Mouse (Mus musculus) left cerebral cortex, adult 11 months (tissue): ENCODE measurements around the gene Fnbp1.

Experiments used
- DNase-seq: peaks from one replicate; pipeline ENCODE4 v3.0.0; 2022; ENCODE audit warnings: low spot score

Fnbp1 gene

DNA sequence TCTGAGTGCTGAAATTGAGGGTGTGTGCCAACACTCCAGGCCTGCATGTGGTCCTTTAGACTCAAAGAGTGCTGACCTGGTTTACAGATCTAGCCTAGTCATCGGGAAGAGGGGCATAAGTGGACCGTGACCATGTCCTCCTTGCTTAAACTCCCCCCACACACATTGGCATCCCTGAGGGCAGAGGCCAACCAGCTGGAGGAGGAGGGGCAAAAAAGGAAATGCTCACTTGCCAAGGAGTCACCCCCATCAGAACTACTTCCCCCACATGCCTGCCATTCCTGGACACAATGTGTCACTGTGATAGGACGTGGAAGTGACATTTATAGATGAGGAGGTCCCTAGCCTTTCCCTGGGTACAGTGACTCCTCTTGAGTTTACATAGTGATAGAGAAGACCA lies 116.3 kb downstream of the Fnbp1 start:
- no peak for DNase-seq

DNA sequence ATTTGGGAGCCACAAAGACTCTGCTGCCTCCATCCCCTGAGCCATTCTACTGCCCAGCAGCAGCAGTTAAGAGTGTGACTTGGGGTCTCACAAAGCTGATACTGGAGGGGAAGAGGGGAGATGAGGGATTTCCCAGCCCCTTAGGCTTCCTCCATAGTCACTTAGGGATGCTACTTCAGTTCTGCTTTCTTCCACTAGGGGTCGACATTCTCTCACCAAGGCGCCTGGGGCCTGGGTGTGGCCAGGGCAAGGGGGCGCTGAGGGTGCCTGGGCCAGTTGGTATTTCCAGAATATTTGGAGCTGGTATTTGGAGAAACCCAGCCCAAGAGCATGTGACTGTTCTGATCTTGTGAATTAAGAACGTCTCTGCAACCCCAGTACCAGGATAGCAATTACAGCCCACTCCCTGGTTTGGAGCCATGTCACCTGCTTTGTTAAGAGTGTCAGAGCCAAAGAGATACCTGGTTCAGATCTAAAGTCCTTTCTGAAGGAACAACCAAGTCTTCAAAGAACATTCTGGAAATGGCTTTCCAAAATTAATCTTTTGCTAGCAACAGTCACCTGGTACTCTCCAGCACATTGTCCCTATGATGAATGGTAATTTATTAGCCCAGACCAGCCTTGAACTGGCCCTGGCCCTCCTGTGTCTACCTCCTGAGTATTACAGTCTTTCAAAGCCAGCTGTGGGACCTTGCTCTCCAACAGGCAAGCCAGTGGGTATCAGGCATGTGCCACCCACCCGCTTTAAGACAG lies 117.0 kb downstream of the Fnbp1 start:
- peak; percentile 66 for DNase-seq

DNA sequence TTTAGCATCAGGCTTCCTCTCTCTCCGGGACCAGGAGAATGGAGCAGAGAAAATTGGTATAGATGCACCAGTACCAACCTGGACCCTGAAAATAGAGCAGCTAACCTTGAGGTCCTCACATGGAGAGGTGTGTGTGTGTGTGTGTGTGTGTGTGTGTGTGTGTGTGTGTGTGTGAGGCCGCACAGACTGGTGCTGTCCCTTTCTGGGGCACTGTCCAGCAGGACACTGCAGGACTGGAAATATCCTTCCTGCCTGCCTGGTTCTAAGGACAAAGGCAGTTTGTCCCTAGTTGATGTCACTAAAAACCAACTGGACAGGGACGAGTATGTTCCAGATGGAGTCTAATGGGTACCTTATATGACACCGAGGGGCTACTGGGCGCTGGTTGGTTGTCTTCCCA lies 117.9 kb downstream of the Fnbp1 start:
- DNase-seq, result no peak

DNA sequence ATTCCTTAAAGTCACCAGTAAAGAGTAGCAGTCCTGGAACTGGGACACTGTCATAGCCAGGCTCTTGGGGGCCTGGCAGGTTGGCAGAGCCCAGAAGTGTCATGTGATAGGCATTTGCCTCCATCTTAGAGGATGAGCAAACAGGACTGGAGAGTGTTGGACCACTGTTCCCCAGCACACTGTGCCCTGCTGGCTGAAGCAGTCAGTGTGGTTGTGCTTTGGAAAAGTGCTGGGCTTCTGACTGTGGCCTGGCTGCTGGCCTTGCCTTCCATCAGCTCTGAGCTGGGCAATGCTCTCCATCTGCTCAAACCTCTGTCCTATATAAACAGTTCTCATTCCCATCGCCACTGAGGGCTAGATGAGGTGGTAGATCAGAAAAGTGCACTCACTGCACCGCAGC lies 121.6 kb downstream of the Fnbp1 start:
- no peak for DNase-seq

DNA sequence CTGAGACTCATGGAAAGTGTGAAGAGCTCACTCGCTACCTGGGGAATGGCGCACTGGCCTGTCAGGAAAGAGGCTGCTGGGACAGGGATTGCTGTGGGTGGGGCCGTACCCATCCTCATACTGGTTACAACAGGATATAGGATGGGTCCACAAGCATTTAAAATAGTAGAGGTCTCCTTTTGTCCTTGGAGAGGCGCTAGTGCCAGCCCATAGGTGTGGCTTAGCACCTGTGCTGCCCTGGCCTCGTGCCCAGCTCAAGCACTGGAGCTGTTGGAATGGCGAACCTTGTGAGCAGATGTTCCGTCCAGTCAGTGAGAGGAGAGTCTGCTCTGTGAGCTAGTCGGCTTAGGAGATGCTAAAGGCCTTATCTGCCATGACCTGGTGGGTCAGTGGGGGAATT lies 122.8 kb downstream of the Fnbp1 start:
- no peak for DNase-seq

DNA sequence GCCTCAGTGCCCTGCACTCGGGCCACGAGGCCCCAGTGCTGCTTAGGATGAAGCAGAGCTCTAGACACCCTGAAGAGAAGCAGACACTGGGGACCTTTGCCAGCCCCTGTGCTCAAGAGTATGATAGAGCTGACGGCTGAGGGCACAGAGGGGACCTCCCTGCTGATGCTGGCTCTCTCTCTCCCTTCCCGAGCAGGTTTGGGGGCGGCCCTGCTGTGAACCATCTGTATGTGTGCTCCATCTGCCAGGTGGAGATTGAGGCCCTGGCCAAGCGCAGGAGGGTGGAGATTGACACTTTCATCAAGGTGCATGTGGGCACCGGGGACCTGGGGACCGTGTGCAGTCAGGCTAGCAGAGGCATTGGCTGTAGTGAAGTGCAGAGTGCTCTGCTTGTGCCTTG lies 123.3 kb downstream of the Fnbp1 start:
- DNase-seq, result no peak

DNA sequence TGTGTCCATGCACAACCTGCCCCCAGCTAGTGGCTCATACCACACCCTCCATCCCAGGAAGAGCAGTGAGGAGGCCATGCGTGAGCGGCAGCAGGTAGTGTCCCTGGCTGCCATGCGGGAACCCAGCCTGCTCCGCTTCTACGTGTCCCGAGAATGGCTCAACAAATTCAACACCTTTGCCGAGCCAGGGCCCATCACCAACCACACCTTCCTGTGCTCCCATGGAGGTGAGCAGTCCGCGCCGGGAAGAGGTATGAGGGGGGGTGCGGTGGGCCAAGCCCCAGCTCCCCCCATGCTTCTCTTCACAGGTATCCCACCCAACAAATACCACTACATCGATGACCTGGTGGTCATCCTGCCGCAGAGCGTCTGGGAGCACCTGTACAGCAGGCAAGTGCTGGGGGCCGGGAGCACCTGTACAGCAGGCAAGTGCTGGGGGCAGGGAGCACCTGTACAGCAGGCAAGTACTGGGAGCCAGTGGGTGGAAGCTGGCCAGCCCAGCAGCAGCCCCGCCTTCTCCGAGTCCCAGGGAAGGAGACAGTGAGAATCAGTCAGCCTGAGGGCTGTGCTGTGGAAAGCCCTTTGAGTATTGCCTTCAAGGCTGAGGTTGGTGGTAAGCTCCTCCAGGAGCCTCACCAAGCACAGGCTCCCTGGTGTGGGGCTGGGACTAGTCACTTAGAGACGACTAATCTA lies 124.0 kb downstream of the Fnbp1 start:
- no peak for DNase-seq

DNA sequence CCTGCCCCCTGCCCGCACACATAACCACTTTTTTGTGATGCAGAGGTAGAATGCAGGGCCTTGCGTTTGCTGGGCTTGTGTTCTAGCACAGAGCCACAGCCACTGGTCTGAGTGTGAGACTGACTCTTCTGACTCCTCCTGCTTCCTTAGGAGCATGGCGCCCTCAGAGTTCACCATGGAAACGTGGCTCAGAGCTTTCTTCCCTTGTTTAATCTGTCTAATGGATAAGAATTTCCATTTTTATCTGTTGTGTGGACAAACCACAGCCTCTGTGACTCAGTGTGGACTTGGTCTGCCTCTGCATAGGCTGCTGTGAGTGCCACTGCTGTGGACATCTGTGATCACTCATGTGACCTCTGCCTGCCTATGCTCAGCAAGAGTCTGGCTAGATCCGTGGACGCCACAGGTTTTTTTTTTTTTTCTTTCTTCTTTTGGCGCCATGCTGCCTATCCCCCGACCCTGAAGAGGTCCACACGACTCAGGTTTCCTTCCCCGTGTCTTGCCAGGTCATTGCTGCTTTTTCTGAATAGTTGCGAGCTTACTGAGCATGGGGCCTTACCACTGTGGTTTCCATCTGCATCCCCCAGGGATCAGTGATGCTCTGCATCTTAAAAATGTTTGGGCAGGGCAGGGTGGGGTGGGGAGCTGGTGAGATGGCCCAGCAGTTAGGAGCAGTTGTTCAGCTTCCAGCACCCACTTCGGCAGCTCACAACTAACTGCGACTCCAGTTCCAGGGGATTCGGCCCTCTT lies 128.3 kb downstream of the Fnbp1 start:
- DNase-seq, result no peak

DNA sequence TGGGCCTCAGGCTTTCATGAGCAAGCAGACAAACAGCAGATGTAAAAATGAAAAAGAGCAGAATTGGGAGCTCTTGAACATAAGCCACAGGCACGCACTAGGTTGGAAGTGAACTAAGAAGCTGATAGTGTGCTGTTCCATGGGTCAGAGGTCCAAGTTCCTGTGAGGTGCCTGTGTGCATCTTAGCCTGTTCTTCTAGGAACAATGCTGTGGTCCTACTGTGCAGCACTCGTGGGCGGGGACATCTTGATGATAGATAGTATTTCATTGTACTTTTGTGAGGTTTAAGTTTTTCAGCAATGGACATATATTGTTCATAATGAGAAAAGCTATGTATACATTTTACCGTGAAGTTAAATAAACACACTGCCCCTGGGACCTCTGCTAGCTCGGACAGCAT lies 134.6 kb downstream of the Fnbp1 start:
- DNase-seq, result no peak

DNA sequence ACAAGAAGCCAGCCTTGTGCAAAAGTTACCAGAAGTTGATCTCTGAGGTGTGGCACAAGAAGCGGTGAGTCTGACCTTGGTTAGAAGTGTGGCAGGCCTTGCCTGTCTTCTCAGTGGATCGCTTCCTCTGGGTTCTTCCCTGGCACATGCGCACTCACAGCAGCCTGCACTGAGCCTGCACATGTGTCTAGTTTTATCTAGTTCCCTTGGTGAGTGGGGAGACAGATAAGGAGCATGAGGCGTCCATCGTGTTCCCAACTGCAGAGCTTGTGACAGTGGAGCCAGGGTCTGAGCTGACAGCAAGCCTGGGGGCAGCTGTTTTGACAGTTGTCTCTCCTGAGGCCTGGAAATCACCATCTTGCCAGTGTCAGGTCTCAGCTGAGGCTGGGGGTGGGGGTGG lies 135.4 kb downstream of the Fnbp1 start:
- no peak for DNase-seq

DNA sequence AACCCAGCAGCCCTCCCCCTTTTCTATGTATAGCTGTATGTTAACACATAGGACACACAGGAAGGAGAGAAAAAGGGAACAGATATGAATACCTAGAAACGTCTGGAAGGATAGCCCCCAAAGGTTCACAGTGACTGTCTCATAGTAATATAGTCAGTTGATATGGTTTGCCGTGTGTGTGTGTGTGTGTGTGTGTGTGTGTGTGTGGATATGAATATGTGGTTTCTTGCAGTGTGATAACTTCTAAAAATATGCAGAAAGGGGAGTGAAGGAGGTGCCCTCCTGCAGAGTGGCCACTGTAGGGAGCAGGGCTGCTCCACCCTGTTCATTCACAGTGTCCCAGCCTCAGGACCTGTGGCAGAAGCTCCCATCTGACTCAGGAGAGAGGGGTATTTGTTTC lies 136.4 kb downstream of the Fnbp1 start:
- no peak for DNase-seq

DNA sequence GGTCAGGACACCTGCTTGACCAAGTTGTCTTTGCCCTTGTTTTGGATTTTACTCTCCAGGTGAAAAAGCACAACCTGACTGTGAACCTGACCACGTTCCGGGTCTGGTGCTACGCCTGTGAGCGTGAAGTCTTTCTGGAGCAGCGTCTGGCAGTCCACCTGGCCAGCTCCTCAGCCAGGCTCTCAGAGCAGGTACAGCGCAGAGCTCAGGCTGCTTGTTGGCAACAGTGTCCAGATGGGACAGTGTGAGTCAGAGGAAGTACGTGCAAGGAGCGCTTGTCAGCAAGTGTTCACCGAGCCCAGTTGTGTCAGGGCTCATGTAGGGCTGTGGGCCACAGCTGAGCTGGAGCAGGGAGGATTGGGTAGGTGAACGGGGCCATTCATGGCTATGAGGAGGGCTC lies 139.0 kb downstream of the Fnbp1 start:
- no peak for DNase-seq

DNA sequence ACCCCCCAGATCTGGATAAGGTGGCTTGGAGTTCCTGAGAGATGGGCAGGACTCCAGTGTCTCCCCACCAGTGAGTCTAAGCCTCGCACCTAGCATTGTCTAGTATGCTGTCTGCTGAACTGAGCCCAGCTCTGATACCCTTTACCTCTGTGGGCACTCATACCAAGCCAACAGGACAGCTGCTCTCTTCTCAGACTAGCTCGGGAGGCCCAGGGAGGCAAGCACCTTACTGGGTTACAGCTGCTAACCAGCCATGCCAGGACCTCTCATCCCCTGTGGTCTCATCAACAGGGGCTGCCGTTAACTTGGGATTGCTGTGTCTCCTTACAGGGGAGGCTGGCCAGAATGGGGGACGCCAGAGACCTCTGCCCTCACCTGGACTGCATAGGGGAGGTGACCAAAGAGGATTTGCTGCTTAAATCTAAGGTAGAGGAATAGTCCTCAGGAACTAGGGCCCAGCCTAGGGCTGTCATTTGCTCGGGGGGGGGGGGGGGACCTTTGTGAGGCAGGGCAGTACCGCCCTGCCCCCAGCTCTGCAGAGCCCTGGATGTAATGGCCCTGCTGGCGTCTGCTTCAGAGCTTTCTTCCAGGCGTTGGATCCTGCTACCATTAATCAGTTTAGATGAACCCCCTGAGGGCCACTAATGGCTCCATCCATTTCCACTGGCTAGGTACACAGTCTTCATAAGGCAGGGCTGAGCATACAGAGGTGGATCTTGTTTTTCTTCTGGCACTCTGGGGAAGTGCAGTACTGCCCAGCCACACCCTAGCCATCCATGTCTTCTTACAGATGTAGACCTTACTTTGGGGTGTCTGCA lies 143.2 kb downstream of the Fnbp1 start:
- DNase-seq, result no peak

DNA sequence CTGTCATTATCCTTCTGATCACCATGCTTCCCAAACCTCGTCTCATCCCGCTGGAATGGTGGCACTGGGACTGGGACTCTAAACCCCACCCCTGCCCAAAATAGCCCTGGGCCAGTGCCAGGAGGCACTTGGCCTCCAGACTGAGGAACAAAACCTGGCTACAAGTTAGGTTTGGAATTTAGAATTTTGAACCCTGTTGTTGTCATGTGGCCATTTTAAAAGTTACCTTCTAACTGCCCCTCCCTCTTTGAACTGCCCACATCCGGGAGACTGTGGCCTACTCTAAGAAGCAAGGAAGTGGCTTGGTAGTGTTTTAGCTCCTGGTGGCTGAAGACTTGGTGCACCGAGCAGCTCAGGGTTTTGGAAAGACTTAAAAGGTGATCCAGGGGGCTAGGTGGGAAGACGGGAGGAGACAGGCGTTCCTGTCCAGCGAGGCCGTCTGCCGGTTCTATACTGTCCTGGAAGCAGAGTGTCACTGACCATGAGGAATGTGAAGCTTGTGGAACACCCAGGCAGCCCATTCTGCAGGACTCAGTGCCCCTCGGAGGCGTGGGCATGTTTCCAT lies 146.3 kb downstream of the Fnbp1 start:
- no peak for DNase-seq

DNA sequence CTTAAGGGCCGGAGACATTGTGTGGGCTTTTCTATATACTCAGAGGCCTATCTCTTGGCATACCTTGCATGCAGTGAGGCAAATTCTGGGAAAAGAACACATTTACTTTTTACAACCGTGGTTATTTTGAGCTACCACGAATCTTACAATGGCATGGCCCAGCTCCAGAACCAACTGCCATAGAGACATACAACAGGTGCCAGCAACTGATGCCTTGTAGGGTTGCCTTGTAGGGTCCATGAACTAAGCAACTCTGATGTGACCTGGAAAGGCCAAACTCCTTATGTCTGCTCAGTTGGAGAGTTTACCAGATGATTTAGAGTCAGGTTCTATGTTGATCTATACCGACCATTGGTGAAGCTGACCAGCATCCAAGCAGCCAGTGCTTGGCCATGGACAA lies 147.0 kb downstream of the Fnbp1 start:
- DNase-seq, result no peak

DNA sequence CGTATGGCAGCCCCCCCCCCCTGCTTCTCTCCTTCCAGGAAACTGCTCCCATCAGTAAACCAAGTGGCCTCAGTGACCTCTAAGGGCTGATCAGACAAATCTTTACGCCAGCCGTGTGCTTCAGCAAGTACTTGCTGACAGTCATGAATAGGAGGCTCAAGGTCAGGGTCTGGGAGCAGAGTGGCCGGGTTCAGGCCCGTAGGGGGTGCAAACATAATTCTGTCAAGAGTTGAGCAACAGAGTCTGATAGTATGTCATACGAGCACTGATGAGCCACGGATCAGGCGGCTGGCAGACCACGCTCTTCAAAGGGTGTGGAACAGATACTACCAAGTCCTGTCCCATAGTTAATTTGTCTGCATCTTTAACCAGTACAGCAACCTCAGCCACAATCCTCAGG lies 151.6 kb downstream of the Fnbp1 start:
- no peak for DNase-seq

DNA sequence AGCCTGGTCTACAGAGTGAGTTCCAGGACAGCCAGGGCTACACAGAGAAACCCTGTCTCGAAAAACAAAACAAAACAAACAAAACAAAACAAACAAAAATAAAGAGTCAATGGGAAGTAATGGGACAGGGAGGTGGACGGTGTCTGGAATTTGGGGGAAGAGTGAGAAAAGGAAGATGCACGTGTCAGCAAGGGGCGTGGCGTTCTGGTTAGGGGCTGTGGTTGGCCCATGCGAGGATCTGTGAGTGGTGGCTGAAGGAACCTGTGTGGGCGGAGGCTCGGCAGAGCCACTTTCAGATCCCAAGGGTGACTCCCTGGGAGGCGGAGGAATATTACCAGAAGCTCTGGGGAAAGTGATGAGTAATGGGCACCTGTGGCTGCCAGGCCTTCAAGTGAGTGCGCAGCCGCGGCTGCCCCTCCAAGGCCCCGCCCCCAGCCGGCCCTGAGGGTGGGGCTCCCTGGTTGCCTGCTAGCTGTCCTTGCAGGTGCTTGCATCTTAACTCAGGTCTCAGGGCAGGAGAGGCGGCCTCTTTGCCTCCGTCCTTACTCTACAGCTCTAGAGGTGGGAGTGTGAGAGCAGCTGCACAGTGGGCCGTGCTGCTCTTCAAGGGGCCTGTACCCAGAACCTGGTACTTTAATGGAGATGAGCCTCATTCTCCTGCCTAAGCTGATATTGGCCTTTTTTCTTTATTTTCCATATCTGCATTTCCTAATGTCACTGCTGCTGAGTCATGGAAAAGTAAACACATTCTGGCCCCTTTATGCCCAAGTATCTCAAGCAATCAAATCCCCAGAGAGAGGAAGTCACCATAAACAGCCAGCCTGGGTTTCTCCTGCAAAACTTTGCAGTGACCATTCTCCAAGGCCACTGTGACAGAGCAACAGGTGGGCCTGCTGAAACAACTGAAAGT lies 156.4 kb downstream of the Fnbp1 start:
- no peak for DNase-seq

DNA sequence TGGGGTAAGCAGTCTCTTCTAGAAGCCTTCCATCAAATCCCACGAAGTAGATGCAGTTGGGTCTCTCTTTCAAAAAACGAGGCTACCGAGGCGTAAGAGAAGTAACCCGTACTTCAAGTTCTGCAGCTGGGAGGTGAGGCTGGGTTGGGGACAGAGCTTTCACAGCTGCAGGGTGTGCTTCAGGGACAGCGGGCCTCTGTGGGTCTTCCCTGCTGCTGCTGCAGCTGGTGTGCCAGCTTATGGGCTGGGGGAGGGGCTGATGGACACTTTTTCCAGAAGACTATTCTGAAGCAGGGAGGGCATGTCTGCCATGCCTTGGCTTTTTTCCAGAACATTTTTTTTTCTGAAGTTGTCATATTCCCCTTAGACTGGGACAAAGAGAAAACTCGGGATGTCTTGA lies 158.8 kb downstream of the Fnbp1 start:
- DNase-seq, result no peak

DNA sequence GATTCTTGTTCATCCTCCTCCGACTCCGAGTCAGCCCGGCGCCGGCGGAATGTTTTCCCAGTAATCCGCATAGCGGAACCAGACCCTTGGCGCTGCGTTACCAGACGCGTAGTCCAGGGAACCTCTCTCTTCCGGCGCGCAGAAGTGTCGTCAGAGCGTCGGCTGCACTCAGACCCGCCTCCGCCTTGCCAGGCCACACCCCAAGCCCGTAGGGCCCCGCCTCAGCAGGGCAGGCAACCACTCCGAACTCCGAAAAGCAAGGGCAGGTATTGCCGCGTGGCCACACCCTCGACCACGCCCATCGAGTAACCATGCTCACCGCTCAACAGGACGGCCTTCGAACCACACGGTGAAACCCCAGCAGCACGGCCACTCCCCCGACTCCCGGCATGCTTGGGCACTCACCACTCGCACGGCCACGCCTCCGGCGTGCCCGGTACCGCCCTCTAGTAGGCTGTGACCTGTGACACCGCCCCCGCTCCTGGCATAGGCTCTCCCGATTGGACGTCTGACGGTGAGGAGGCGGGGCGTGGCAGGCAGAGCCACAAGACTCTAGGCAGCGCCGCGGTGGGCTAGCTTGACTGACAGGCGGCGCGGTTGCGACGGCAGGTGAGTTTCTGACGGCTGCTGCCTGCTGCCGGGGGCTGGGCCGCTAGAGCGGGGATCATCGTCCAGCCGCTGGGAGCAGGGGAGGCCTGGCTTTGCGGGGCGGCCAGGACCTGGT lies 159.9 kb downstream of the Fnbp1 start, which contains the start of the genes BC005624 and Usp20:
BC005624 (minus strand) TSS at position 412 of the 724 bp plus-strand sequence.
Usp20 (plus strand) TSS at position 490 of the 724 bp plus-strand sequence.
- DNase-seq, result peak; percentile 100
